Mouse (Mus musculus): ENCODE data around the gene Phospho2.

DNA sequence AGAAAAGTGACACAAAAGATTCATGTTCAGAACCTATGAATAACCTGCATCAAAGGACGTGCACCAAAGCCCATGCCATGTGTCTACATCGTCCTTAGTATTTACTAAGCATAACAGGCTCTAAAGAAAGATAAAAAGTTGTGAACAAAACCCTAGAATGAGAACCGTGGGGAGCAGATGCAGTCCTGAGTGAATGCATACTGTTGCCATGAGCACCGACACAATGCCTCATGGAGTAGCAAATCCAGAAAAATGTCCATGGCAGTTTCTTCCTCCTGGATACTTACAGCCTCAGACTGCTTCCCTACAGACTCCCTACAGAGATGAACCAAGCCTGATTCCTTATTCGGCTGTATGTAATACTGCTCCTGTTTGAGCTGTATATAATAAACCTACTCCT is 28.4 kb upstream of the Phospho2 start:
- TF ChIP-seq CTCF (IDR thresholded peaks at IDR 0.05; ENCODE audit: extremely low read depth, insufficient read depth, low read length) (no peak), POLR2A (IDR thresholded peaks at IDR 0.05; ENCODE audit: extremely low read depth, insufficient read depth, low read length) (no peak)

All from cortical plate, adult 2 months (tissue).